Mouse (Mus musculus) heart, postnatal 0 days (tissue): ENCODE measurements around the gene Lhfp. TPM values are rescaled to one million over a fixed set of nuclear protein-coding genes. Genes with fewer than 3 reads are reported as not detected.

Experiments used
- ATAC-seq: fragments of 200-750 bp; cut with Nextera tagmentation; 2 replicates; pipeline ENCODE4 v1.8.0; 2017; ENCODE audit warnings: low read depth, moderate number of reproducible peaks, moderate library complexity; ENCODE audit not compliant: insufficient read depth
- DNase-seq: peaks from one replicate; pipeline ENCODE4 v3.0.0-alpha.2; 2016; ENCODE audit warnings: low spot score
- H3K27ac ChIP-seq: fragments of 300-500 bp; sonication (generic); 2 replicates; pipeline ENCODE4 v1.5.1; 2014; ENCODE audit warnings: low read depth, mild to moderate bottlenecking
- H3K27me3 ChIP-seq: fragments of 300-500 bp; sonication (generic); 2 replicates; pipeline ENCODE4 v1.6.1; 2014; ENCODE audit warnings: low read length, mixed read lengths; ENCODE audit not compliant: control insufficient read depth, insufficient read depth
- H3K36me3 ChIP-seq: fragments of 300-500 bp; sonication (generic); replicated peaks from 2 replicates; pipeline ENCODE4 v1.6.1; 2014; ENCODE audit warnings: low read length, mixed read lengths; ENCODE audit not compliant: control insufficient read depth, insufficient read depth
- H3K4me1 ChIP-seq: fragments of 300-500 bp; sonication (generic); 2 replicates; pipeline ENCODE4 v1.6.1; 2014; ENCODE audit warnings: antibody characterized with exemption; ENCODE audit not compliant: control insufficient read depth, insufficient read depth
- H3K4me2 ChIP-seq: fragments of 300-500 bp; sonication (generic); 2 replicates; pipeline ENCODE4 v1.6.1; 2014; ENCODE audit warnings: low read depth, mild to moderate bottlenecking, low read length, moderate library complexity
- H3K4me3 ChIP-seq: fragments of 300-500 bp; sonication (generic); 2 replicates; pipeline ENCODE4 v1.5.1; 2014; ENCODE audit warnings: low read depth, low read length
- H3K9ac ChIP-seq: fragments of 300-500 bp; sonication (generic); replicated peaks from 2 replicates; pipeline ENCODE4 v1.6.1; 2014; ENCODE audit warnings: low read depth, low read length, mixed read lengths
- H3K9me3 ChIP-seq: fragments of 300-500 bp; sonication (generic); replicated peaks from 2 replicates; pipeline ENCODE4 v1.6.1; 2016; ENCODE audit warnings: low read length; ENCODE audit not compliant: control insufficient read depth
- CTCF ChIP-seq: IDR thresholded peaks from 2 replicates; pipeline ENCODE4 v1.5.1; 2016; ENCODE audit warnings: antibody characterized with exemption, control low read depth, low read depth
- EP300 ChIP-seq: IDR thresholded peaks from 2 replicates; pipeline ENCODE4 v1.6.1; 2016; ENCODE audit warnings: antibody characterized with exemption, low read depth
- WGBS: fragments of 180-500 bp; shearing (Covaris S2); extraction: QIAGEN DNeasy Blood & Tissue Kit; methylation state at CpG from one replicate; pipeline ENCODE4 v1.1.7; 2014; 5-methylcytosine and 5-hydroxymethylcytosine counted together
- polyA plus RNA-seq: library from polyadenylated mRNA; unstranded; fragments of >200 nt; fragmentation: Nextera tagmentation; extraction: Ambion mirVana; gene quantifications from 2 replicates; pipeline ENCODE4 v1.2.1, GENCODE M21; 2015
- total RNA-seq: library from RNA; depleted of rRNA; stranded (reverse); fragments of >200 nt; gene quantifications from 2 replicates; pipeline ENCODE4 v1.2.3, GENCODE M21; 2014; ENCODE audit warnings: low replicate concordance

The Lhfp gene
- total and polyA plus RNA-seq, 2 experiments from 2014 or later, result 78.0 to 87.2 TPM

DNA sequence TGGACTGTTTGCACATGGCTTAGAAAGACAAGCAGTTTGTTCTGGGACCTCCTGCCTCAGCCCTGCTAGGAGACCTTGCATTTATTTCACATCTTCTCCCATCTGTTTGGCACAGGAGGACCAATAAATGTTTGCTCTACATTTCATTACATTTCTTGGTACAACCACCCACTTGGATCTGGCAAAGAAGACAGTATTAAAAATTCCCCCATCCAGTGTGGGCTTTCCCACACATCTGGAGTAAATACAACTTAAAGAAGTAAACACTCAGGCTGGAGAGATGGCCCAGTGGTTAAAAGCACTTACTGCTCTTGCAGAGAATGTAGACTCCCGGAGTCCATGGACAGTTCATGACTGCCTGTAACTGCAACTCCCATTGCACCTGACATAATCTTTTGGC lies 250.6 kb downstream of the Lhfp start:
- no peaks in the 10 kb centered on the region for H3K27me3 ChIP-seq
- no peak overlapping the region for H3K4me3 ChIP-seq
- TF ChIP-seq CTCF, result no peak
- no peak for TF ChIP-seq EP300
- DNase-seq (no peak), ATAC-seq (no peak)
- H3K9me3 ChIP-seq, result no peaks in the 10 kb centered on the region
- no peaks in the 10 kb centered on the region for H3K4me1 ChIP-seq
- H3K27ac ChIP-seq, result no peak overlapping the region
- no peak overlapping the region for H3K4me2 ChIP-seq
- H3K9ac ChIP-seq, result no peak overlapping the region
- H3K36me3 ChIP-seq, result no peaks in the 10 kb centered on the region
- 71% methylated on average over 1 of the region's 1 CpGs for WGBS

DNA sequence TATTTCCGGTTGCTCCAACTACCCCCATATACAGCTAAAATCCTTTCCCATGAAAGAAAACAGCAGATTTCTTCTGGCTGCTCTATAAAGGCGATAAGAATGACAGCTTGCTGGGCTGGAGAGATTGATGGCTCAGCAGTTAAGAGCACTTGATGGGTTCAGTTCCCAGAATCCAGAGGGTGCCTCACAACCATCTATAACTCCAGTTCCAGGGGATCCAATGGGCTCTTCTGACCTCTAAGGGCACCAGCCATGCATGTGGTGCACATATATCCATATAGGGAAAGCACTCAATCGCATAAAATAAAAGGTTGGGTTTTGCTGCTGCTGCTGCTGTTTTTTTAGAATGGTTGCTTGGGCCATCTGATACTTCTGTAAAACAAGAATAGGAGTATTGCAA lies 251.1 kb downstream of the Lhfp start:
- DNase-seq, result no peak
- Histone ChIP-seq H3K4me1 (no peaks in the 10 kb centered on the region), H3K27ac (no peak overlapping the region), H3K36me3 (no peaks in the 10 kb centered on the region), H3K9me3 (no peaks in the 10 kb centered on the region), H3K4me3 (no peak overlapping the region), H3K4me2 (no peak overlapping the region), H3K9ac (no peak overlapping the region), H3K27me3 (no peaks in the 10 kb centered on the region)
- TF ChIP-seq EP300 (no peak), CTCF (no peak)
- no peak for ATAC-seq
- WGBS, result 62% methylated on average over 3 of the region's 3 CpGs

DNA sequence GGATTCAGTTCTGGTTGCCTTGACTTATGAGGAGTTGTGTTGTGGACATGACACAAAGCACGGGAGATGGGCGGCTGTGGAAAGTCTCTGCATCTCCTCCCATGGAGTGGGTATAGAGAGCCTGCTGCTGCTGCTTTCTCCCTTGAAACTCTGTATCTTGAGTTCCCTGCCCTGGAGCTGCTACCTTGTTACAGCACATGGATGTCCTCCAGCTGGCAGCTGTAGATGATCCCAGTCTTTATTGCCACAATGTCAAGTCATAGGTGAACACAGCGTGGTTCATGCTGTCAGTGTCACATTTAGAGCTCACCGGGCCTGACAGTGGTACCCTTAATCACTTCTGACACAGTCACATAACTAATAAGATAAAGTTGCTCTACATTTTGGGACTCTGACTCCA lies 251.7 kb downstream of the Lhfp start:
- no peak overlapping the region for H3K4me3 ChIP-seq
- 73% methylated on average over 4 of the region's 4 CpGs for WGBS
- no peaks in the 10 kb centered on the region for H3K27me3 ChIP-seq
- no peaks in the 10 kb centered on the region for H3K36me3 ChIP-seq
- no peak overlapping the region for H3K27ac ChIP-seq
- no peaks in the 10 kb centered on the region for H3K4me1 ChIP-seq
- H3K4me2 ChIP-seq, result no peak overlapping the region
- no peaks in the 10 kb centered on the region for H3K9me3 ChIP-seq
- no peak for TF ChIP-seq CTCF
- TF ChIP-seq EP300, result no peak
- H3K9ac ChIP-seq, result no peak overlapping the region
- no peak for DNase-seq
- no peak for ATAC-seq

DNA sequence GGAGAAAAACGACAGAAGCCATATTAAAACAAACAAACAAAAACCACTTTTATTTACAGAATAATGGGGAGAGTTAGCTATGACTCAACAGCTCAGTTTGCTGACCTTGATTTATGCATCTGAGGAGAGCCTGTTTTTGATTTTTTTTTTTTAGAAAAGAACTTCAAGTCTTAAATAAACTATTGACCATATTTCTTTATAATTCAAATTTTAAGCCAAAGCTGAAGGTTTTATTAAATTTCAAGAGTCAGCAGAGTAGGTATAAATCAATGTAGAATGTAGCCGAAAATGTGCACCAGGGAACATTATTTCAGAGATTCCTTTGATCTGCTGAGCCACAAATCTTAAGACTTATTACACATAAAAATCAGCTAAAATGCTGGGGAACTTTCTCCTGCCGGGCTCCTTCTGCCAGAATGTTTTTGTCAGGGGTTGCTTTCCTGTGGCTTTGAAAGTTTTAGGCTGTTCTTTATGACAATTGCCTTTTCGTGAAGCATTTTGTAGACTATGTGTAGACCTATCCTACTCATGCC lies 252.6 kb downstream of the Lhfp start:
- no peak overlapping the region for H3K27ac ChIP-seq
- H3K9ac ChIP-seq, result no peak overlapping the region
- H3K4me2 ChIP-seq, result no peak overlapping the region
- no peaks in the 10 kb centered on the region for H3K4me1 ChIP-seq
- no peak for TF ChIP-seq EP300
- no peak for TF ChIP-seq CTCF
- 78% methylated on average over 4 of the region's 4 CpGs for WGBS
- H3K9me3 ChIP-seq, result no peaks in the 10 kb centered on the region
- no peaks in the 10 kb centered on the region for H3K27me3 ChIP-seq
- no peak for DNase-seq
- ATAC-seq, result no peak
- no peaks in the 10 kb centered on the region for H3K36me3 ChIP-seq
- no peak overlapping the region for H3K4me3 ChIP-seq

DNA sequence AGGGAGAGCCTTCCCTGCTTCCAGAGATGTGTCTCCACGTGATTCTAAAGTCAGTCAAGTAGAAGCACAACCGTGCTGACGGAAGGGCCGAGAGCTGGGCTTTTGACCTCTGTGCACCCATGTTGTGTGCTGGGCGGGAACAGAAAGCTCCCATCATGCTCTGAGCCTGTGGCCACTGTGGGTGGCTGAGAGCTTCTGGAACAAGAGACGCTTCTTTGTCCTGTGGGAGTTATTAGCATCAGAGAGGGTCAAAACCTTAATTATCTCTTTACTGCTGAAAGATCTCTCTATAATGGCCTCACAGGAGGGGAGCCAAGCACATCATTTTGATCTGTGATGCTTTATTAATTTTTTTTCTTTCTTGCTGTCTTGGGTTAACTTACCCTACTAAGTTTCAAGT lies 253.5 kb downstream of the Lhfp start:
- DNase-seq, result no peak
- ATAC-seq, result no peak
- Histone ChIP-seq H3K4me2 (no peak overlapping the region), H3K27me3 (no peaks in the 10 kb centered on the region), H3K4me1 (no peaks in the 10 kb centered on the region), H3K27ac (no peak overlapping the region), H3K9ac (no peak overlapping the region), H3K4me3 (no peak overlapping the region), H3K36me3 (no peaks in the 10 kb centered on the region), H3K9me3 (no peaks in the 10 kb centered on the region)
- 71% methylated on average over 6 of the region's 6 CpGs for WGBS
- TF ChIP-seq EP300 (no peak), CTCF (no peak)

DNA sequence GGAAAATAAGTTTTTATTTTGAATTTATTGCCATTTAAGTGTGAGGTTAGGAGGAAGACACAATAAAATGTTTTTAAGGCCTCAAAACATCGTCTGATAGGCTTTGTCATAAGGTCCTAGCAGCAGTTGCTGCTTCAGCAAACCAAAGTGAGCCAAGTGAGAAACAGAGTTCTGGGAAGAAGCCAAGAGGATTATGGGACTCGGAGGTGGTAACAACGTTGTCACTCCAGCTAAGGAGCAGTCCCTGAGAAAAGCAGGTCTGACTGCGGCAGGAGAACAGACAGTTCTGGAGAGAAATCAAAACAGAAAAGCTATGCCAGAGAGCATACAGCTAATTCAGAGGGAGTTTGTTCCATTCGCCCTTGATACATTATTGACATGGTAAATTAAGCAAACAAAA lies 260.5 kb downstream of the Lhfp start:
- Histone ChIP-seq H3K27me3 (no peaks in the 10 kb centered on the region), H3K4me3 (no peak overlapping the region), H3K9ac (no peak overlapping the region), H3K27ac (no peak overlapping the region), H3K4me2 (no peak overlapping the region), H3K36me3 (no peaks in the 10 kb centered on the region), H3K4me1 (no peaks in the 10 kb centered on the region), H3K9me3 (no peaks in the 10 kb centered on the region; the same call in 1 of the 2 replicates)
- DNase-seq (no peak), ATAC-seq (no peak)
- 65% methylated on average over 5 of the region's 5 CpGs for WGBS
- TF ChIP-seq CTCF (no peak), EP300 (no peak)
